Mouse (Mus musculus): ENCODE measurements around the gene Bco1. TPM values are rescaled to one million over a fixed set of nuclear protein-coding genes. Genes with fewer than 3 reads are reported as not detected.

Gene Bco1
- total RNA-seq, 2 experiments from 2014 or later: not detected

GRCm38 (mm10) chr8:117137357-117137756 is 41.7 kb downstream of the Bco1 start:
- no peak for DNase-seq (ENCODE audit: low spot score in 2 of 2)

- no peak for DNase-seq (ENCODE audit: low spot score in 2 of 2)
These were observed 52.9 kb downstream of the Bco1 start for GRCm38 (mm10) chr8:117148520-117148919.

GRCm38 (mm10) chr8:117156149-117156548 is 60.5 kb downstream of the Bco1 start:
- DNase-seq (ENCODE audit: low spot score in 2 of 2): no peak

- no peak for DNase-seq (ENCODE audit: low spot score in 2 of 2)
These were observed 61.5 kb downstream of the Bco1 start for GRCm38 (mm10) chr8:117156866-117157768.

GRCm38 (mm10) chr8:117157769-117158091 is 62.1 kb downstream of the Bco1 start:
- peak; percentile 96 to 99 for DNase-seq (ENCODE audit: low spot score in 2 of 2)

GRCm38 (mm10) chr8:117158135-117158761 is 62.6 kb downstream of the Bco1 start, which contains the start of gene Gan:
Gene Gan (plus strand): TSS chr8:117158135.
- no peak for DNase-seq (ENCODE audit: low spot score in 2 of 2)

- no peak for DNase-seq (ENCODE audit: low spot score in 2 of 2)
These were observed 63.4 kb downstream of the Bco1 start for GRCm38 (mm10) chr8:117159031-117159430.

DNA sequence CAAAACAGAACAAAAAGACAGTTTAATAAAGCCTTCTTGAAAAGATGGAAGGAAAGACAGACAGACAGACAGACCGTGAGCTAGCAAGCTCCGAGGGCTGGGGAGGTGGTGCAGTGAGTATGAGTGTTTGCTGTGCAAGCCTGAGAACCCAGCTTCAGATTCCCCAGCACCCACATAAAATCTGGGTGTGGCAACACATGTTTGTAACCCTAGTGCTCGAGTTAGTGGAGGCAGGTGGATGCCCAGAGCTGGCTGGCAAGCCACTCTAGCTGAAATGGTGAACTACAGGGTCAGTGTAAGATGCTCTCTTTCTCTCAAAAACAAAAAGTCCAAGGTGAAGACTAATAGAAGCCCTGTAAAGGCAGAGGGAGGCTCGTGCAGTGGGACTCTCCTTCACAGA is 69.3 kb downstream of the Bco1 start:
- DNase-seq (ENCODE audit: low spot score in 2 of 2): no peak

GRCm38 (mm10) chr8:117165542-117165941 is 69.9 kb downstream of the Bco1 start:
- no peak for DNase-seq (ENCODE audit: low spot score in 2 of 2)

DNA sequence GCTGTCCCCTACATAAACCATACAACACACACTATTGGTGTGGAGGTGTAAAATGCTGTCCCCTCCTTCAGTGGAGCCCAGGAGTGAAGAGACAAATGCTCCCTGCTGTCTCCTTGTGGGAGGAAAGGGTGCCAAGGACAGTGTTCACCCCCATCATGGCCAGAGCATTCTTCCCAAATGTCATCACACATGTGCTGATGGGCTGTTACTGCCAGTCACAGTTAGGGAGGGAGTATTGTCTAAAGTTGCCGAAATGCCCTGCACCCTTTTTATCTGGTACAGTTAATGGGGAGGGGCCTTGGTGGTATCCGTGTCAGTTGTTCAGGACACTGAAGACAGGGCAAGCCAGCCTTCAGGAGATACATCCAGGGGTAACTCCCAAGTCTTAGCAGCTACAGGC is 70.9 kb downstream of the Bco1 start:
- DNase-seq (ENCODE audit: low spot score in 2 of 2): no peak

DNA sequence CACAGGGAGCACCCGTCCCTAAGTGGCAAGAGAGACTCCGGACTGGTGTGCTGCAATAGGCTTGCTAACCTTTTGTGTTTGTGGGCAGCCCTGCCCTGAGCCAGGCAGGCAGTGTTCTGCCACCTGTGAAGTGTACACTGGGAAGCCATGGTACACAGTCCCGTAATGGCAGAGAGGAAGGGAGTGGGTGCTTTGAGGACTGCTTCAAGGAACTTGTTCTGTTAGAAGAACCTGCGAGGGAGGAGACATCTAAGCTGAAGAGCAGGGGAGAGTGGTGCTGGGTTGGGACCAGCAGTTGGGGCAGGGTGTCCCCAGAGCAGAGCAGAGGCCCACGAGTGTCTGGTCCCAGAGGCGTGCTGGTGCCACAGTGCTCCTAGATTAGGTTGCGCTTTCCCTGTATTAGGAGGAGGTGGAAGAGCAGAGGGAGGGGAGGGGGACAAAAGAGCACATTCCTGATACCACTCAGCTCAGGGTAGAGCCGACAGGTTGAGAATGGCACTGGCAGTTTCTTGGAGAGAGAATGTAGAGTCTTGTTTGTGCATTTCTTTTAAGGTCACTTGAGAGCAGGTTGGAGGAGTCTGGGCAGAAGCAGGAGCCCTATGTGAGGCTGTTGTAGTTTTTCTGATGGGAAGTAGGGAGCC is 71.7 kb downstream of the Bco1 start:
- no peak for DNase-seq (ENCODE audit: low spot score in 2 of 2)

DNA sequence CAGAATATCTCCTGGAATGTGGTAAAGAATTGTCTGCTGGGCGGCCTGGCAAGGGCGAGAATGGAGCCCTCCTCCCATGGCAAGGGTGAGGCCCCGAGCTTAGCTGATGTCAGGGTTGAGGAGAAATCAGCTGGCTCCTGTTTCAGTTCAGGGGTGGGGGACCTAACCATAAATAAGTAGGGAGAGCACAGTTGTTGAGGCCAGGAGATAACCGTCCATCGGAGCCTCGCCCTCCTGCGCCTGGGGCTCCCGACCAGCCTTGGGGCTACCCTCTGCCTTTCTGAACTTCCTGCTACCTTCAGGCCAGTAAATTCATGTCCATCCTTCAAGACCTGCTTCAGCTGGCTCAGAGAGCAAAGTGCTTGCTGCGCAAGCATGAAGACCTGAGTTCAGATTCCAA is 72.7 kb downstream of the Bco1 start:
- no peak for DNase-seq (ENCODE audit: low spot score in 2 of 2)

GRCm38 (mm10) chr8:117171826-117172225 is 76.2 kb downstream of the Bco1 start:
- no peak for DNase-seq (ENCODE audit: low spot score in 2 of 2)

GRCm38 (mm10) chr8:117172904-117173303 is 77.2 kb downstream of the Bco1 start:
- DNase-seq (ENCODE audit: low spot score in 2 of 2): no peak

- no peak for DNase-seq (ENCODE audit: low spot score in 2 of 2)
These were observed 78.0 kb downstream of the Bco1 start for GRCm38 (mm10) chr8:117173690-117174089.

- peak in 1 of 2 experiments; percentile 52 for DNase-seq (ENCODE audit: low spot score in 2 of 2)
These were observed 78.9 kb downstream of the Bco1 start for GRCm38 (mm10) chr8:117174536-117174935.

DNA sequence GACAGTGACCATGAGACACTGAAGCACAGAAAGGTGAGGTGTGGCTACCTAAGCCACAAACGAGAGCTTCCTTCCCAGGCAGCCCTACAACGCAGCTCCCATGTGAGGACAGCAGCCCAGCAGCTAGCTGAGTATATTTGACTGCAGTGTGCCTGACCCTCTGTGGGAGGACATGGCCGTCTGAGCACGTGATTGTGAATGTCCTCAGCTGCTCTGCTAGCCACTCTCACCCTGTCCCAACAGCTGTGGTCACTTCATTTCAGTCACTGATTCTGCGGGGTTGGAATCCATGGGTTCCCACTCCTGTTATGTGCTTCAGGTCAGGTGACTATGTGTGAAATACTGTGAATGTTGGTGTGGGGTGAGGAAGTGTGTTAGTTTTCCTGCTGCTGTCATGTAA is 80.7 kb downstream of the Bco1 start:
- DNase-seq (ENCODE audit: low spot score in 2 of 2): no peak

DNA sequence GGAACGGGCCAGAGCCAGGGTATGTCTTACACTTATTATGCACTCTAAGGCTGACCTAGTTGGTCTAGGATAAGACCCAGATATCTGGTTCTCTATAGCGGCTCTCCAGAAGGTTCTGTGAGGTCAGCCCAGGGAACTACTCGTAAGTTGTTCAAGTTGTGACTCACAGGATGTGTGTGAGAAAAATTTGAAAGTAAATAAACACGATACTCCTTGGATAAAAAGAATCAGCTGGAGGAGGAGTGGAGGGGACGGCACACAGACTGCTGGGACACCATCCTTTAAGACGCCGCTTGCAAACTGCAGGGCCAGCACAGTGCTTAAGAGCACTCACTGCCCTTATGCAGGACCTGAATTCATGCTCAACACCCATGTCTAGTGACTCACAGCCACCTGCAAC is 81.6 kb downstream of the Bco1 start:
- no peak for DNase-seq (ENCODE audit: low spot score in 2 of 2)

DNA sequence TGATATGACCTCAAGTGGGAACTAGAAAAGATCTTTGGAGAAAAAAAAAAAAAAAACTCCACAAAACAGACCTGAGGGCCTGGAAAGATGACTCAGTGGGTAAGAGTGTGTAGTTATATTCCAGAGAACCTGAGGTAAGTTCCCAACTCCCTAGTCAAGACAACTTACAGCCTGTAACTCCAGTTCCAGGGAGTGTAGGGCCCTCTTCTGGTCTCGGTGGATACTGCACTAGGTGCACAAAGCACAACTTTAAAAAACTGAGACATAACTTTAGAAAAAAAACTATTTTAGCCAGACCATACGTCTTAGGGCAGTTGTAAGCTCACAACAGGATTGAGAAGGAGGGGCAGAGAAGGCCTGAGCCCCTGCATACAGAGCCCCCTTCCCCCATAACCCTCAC is 82.4 kb downstream of the Bco1 start:
- no peak for DNase-seq (ENCODE audit: low spot score in 2 of 2)

DNA sequence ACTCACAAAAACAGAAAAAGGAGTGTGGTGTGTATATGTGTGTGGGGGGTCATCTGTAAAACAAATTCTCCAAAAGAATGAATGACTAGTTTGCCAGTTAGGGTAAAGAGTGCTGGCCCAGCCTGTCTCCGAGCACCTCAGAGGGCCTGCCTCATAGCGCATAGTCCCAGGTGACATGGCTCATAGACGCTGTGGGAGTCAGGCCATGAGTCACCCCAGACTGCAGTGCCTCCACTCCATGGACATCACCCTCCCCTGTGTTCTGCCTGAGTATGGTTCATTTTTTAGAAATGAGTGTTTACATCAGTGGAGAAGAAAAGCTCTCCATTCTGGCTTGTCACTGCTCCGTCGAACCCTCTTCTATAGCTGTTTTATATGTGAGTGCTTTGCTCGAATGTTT is 83.0 kb downstream of the Bco1 start:
- no peak for DNase-seq (ENCODE audit: low spot score in 2 of 2)

DNA sequence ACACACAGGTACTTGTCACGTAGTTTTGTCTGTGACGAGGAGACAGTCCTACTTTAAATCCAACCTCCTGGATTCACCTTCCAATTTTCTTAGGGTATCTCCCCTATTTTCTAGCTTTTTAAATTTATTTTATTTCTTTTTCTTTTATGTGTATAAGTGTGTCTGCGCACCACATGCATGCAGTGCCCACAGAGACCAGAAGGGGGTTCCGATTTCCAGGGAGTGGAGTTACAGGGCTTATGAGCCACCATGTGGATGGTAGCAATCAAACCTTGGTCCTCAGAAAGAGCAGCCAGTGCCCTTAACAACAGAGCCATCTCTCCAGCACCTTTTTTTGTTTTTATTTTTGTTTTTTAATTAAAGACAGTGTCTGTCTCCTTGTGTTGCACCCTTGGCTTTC is 87.1 kb downstream of the Bco1 start:
- no peak for DNase-seq (ENCODE audit: low spot score in 2 of 2)
